Mouse (Mus musculus) midbrain, postnatal 0 days (tissue): ENCODE measurements around the gene Ankrd61. TPM values are rescaled to one million over a fixed set of nuclear protein-coding genes. Genes with fewer than 3 reads are reported as not detected.

Experiments
- ATAC-seq: fragments of 200-750 bp; cut with Nextera tagmentation; 2 replicates; pipeline ENCODE4 v1.8.0; 2017; ENCODE audit warnings: moderate number of reproducible peaks, mild to moderate bottlenecking, moderate TSS enrichment, moderate library complexity; ENCODE audit not compliant: low FRiP score
- DNase-seq: peaks from one replicate; pipeline ENCODE4 v3.0.0-alpha.2; 2015; ENCODE audit warnings: low spot score
- H3K27ac ChIP-seq: fragments of 300-500 bp; sonication (generic); 2 replicates; pipeline ENCODE4 v1.5.1; 2014; ENCODE audit warnings: low read depth, mild to moderate bottlenecking, low read length, mixed read lengths
- H3K27me3 ChIP-seq: fragments of 300-500 bp; sonication (generic); 2 replicates; pipeline ENCODE4 v1.6.1; 2014; ENCODE audit warnings: low read length, control low read depth, mixed read lengths; ENCODE audit not compliant: insufficient read depth
- H3K36me3 ChIP-seq: fragments of 300-500 bp; sonication (generic); 2 replicates; pipeline ENCODE4 v1.6.1; 2014; ENCODE audit warnings: low read length, control low read depth, mixed read lengths; ENCODE audit not compliant: insufficient read depth
- H3K4me1 ChIP-seq: fragments of 300-500 bp; sonication (generic); 2 replicates; pipeline ENCODE4 v1.6.1; 2014; ENCODE audit warnings: mild to moderate bottlenecking, control low read depth, antibody characterized with exemption, low read length, mixed read lengths; ENCODE audit not compliant: insufficient read depth
- H3K4me2 ChIP-seq: fragments of 300-500 bp; sonication (generic); 2 replicates; pipeline ENCODE4 v1.6.1; 2014; ENCODE audit warnings: low read depth, mild to moderate bottlenecking, low read length, mixed read lengths; ENCODE audit not compliant: poor library complexity, severe bottlenecking
- H3K4me3 ChIP-seq: fragments of 300-500 bp; sonication (generic); 2 replicates; pipeline ENCODE4 v1.5.1; 2014; ENCODE audit warnings: low read depth, mild to moderate bottlenecking, low read length, moderate library complexity
- H3K9ac ChIP-seq: fragments of 300-500 bp; sonication (generic); replicated peaks from 2 replicates; pipeline ENCODE4 v1.6.1; 2014; ENCODE audit warnings: mild to moderate bottlenecking, low read length, moderate library complexity, mixed read lengths; ENCODE audit not compliant: poor library complexity, severe bottlenecking
- H3K9me3 ChIP-seq: fragments of 300-500 bp; sonication (generic); 2 replicates; pipeline ENCODE4 v1.6.1; 2016; ENCODE audit warnings: low read length, control low read depth
- CTCF ChIP-seq: IDR thresholded peaks from 2 replicates; pipeline ENCODE4 v1.5.1; 2016; ENCODE audit warnings: antibody characterized with exemption, mild to moderate bottlenecking
- WGBS: fragments of 180-500 bp; shearing (Covaris S2); extraction: QIAGEN DNeasy Blood & Tissue Kit; methylation state at CpG from one replicate; pipeline ENCODE4 v1.1.7; 2014; 5-methylcytosine and 5-hydroxymethylcytosine counted together
- polyA plus RNA-seq: library from polyadenylated mRNA; unstranded; fragments of >200 nt; fragmentation: Nextera tagmentation; extraction: Ambion mirVana; gene quantifications from 2 replicates; pipeline ENCODE4 v1.2.1, GENCODE M21; 2015
- total RNA-seq: library from RNA; depleted of rRNA; stranded (reverse); fragments of >200 nt; gene quantifications from 2 replicates; pipeline ENCODE4 v1.2.3, GENCODE M21; 2014; rRNA removed

The Ankrd61 gene
- not detected in 2 replicates for total RNA-seq
- 0.21 and 0.26 TPM in 2 replicates for polyA plus RNA-seq

- DNase-seq: no peak
- no peak for TF ChIP-seq CTCF
- peaks cover 52% of the 10 kb centered on the region for H3K36me3 ChIP-seq
Measured at GRCm38 (mm10) chr5:143897635-143898330, at the start of gene Ankrd61. Gene Ankrd61 (minus strand): TSS chr5:143897685.

GRCm38 (mm10) chr5:143943231-143944125, 46.0 kb upstream of the Ankrd61 start:
- H3K4me1 ChIP-seq: no peaks in the 10 kb centered on the region
- ATAC-seq (no peak), DNase-seq (no peak)
- H3K9ac ChIP-seq: no peak overlapping the region
- H3K4me2 ChIP-seq: no peak overlapping the region
- H3K9me3 ChIP-seq: no peaks in the 10 kb centered on the region
- TF ChIP-seq CTCF: no peak
- 0 out of 2 replicates have a peak, but pooled peaks cover 3% of the 10 kb centered on the region for H3K36me3 ChIP-seq
- no peak overlapping the region for H3K27ac ChIP-seq
- H3K27me3 ChIP-seq: no peaks in the 10 kb centered on the region
- WGBS: 85% methylated on average over 14 of the region's 14 CpGs
- H3K4me3 ChIP-seq: no peak overlapping the region

More at GRCm38 (mm10) chr5:143897635-143898330, at the start of gene Ankrd61:
- Histone ChIP-seq H3K27me3 (no peaks in the 10 kb centered on the region), H3K4me1 (no peaks in the 10 kb centered on the region), H3K9me3 (no peaks in the 10 kb centered on the region), H3K4me3 (no peak within 1 kb of the TSS), H3K27ac (no peak within 1 kb of the TSS), H3K9ac (no peak within 1 kb of the TSS), H3K4me2 (no peak within 1 kb of the TSS)
- ATAC-seq: no peak
- 88% methylated on average over 14 of the region's 14 CpGs for WGBS

GRCm38 (mm10) chr5:143941588-143941987, 44.1 kb upstream of the Ankrd61 start:
- TF ChIP-seq CTCF: no peak
- H3K9me3 ChIP-seq: no peaks in the 10 kb centered on the region
- no peaks in the 10 kb centered on the region for H3K4me1 ChIP-seq
- no peak overlapping the region for H3K4me2 ChIP-seq
- H3K27me3 ChIP-seq: no peaks in the 10 kb centered on the region
- WGBS: 30% methylated on average over 10 of the region's 10 CpGs
- H3K9ac ChIP-seq: no peak overlapping the region
- no peak overlapping the region for H3K27ac ChIP-seq
- no peak overlapping the region for H3K4me3 ChIP-seq
- H3K36me3 ChIP-seq: 0 out of 2 replicates have a peak, but pooled peaks cover 3% of the 10 kb centered on the region
- DNase-seq: no peak
- ATAC-seq: no peak

GRCm38 (mm10) chr5:143936156-143936555, 38.7 kb upstream of the Ankrd61 start:
- no peak overlapping the region for H3K4me2 ChIP-seq
- H3K9me3 ChIP-seq: no peaks in the 10 kb centered on the region
- ATAC-seq: no peak
- H3K27me3 ChIP-seq: no peaks in the 10 kb centered on the region
- WGBS: 88% methylated on average over 9 of the region's 9 CpGs
- no peak overlapping the region for H3K9ac ChIP-seq
- no peak for DNase-seq
- TF ChIP-seq CTCF: no peak
- no peak overlapping the region for H3K4me3 ChIP-seq
- H3K4me1 ChIP-seq: no peaks in the 10 kb centered on the region; the same call in 1 of the 2 replicates
- peaks cover 3% of the 10 kb centered on the region; the same call in 1 of the 2 replicates for H3K36me3 ChIP-seq
- H3K27ac ChIP-seq: no peak overlapping the region

- no peak overlapping the region for H3K4me2 ChIP-seq
- no peaks in the 10 kb centered on the region for H3K9me3 ChIP-seq
- TF ChIP-seq CTCF: peak; percentile 17; the same call in 1 of the 2 replicates
- H3K4me1 ChIP-seq: no peaks in the 10 kb centered on the region; the same call in 1 of the 2 replicates
- H3K27me3 ChIP-seq: no peaks in the 10 kb centered on the region
- DNase-seq (no peak), ATAC-seq (no peak)
- no peak overlapping the region for H3K4me3 ChIP-seq
- WGBS: 87% methylated on average over 1 of the region's 1 CpGs
- no peak overlapping the region for H3K27ac ChIP-seq
- H3K9ac ChIP-seq: no peak overlapping the region
- H3K36me3 ChIP-seq: peaks cover 24% of the 10 kb centered on the region
Measured at GRCm38 (mm10) chr5:143933875-143934274, 36.4 kb upstream of the Ankrd61 start.
